Mouse (Mus musculus): ENCODE measurements around the gene Tbc1d14. TPM values are rescaled to one million over a fixed set of nuclear protein-coding genes. Genes with fewer than 3 reads are reported as not detected.

Gene Tbc1d14
- polyA plus RNA-seq, 1 experiment from 2014 or later: 54.8 TPM

GRCm38 (mm10) chr5:36581259-36581923 lies 11.7 kb downstream of the Tbc1d14 start:
- no peaks in the 10 kb centered on the region for H3K27me3 ChIP-seq (ENCODE audit: insufficient read depth, low read length)
- H3K27ac ChIP-seq (ENCODE audit: low read length): peak overlapping the region; percentile 51; the same call in 1 of the 2 replicates

GRCm38 (mm10) chr5:36579967-36580366 lies 13.1 kb downstream of the Tbc1d14 start:
- H3K4me2 ChIP-seq (replicated peaks; ENCODE audit: low read depth, low read length): peak overlapping the region; percentile 87
- H3K9ac ChIP-seq (replicated peaks; ENCODE audit: low read length): peak overlapping the region; percentile 33

More at GRCm38 (mm10) chr5:36581259-36581923, 11.7 kb downstream of the Tbc1d14 start:
- no peaks in the 10 kb centered on the region for H3K36me3 ChIP-seq (ENCODE audit: insufficient read depth, low read length)
- under 1% methylated on average over 38 of the region's 40 CpGs for WGBS
- peak overlapping the region; percentile 82 for H3K4me3 ChIP-seq (ENCODE audit: low read length)
- peak overlapping the region; percentile 75 for H3K9ac ChIP-seq (replicated peaks; ENCODE audit: low read length)
- H3K4me1 ChIP-seq (ENCODE audit: insufficient read depth, low read length): peaks cover 27% of the 10 kb centered on the region
- ATAC-seq (ENCODE audit: low FRiP score, low TSS enrichment): no peak; the same call in 1 of the 2 replicates
- peak overlapping the region; percentile 87 for H3K4me2 ChIP-seq (replicated peaks; ENCODE audit: low read depth, low read length)
- no peaks in the 10 kb centered on the region for H3K9me3 ChIP-seq (ENCODE audit: low read length)

GRCm38 (mm10) chr5:36578982-36579381 lies 14.1 kb downstream of the Tbc1d14 start:
- no peaks in the 10 kb centered on the region for H3K27me3 ChIP-seq (ENCODE audit: insufficient read depth, low read length)
- H3K36me3 ChIP-seq (ENCODE audit: insufficient read depth, low read length): no peaks in the 10 kb centered on the region
- no peak overlapping the region for H3K27ac ChIP-seq (ENCODE audit: low read length)
- WGBS: 72% methylated on average over 2 of the region's 2 CpGs
- peaks cover 43% of the 10 kb centered on the region for H3K4me1 ChIP-seq (ENCODE audit: insufficient read depth, low read length)
- no peaks in the 10 kb centered on the region for H3K9me3 ChIP-seq (ENCODE audit: low read length)
- H3K4me3 ChIP-seq (ENCODE audit: low read length): no peak overlapping the region
- H3K4me2 ChIP-seq (replicated peaks; ENCODE audit: low read depth, low read length): no peak overlapping the region
- ATAC-seq (ENCODE audit: low FRiP score, low TSS enrichment): no peak
- no peak overlapping the region for H3K9ac ChIP-seq (replicated peaks; ENCODE audit: low read length)

More at GRCm38 (mm10) chr5:36579967-36580366, 13.1 kb downstream of the Tbc1d14 start:
- Histone ChIP-seq H3K9me3 (ENCODE audit: low read length) (no peaks in the 10 kb centered on the region), H3K27me3 (ENCODE audit: insufficient read depth, low read length) (no peaks in the 10 kb centered on the region), H3K4me3 (ENCODE audit: low read length) (peak overlapping the region; percentile 82), H3K27ac (ENCODE audit: low read length) (peak overlapping the region; percentile 32), H3K36me3 (ENCODE audit: insufficient read depth, low read length) (no peaks in the 10 kb centered on the region), H3K4me1 (ENCODE audit: insufficient read depth, low read length) (peaks cover 33% of the 10 kb centered on the region)
- WGBS: 37% methylated on average over 7 of the region's 7 CpGs
- no peak for ATAC-seq (ENCODE audit: low FRiP score, low TSS enrichment)

GRCm38 (mm10) chr5:36576457-36576856 lies 16.6 kb downstream of the Tbc1d14 start:
- 88% methylated on average over 3 of the region's 3 CpGs for WGBS
- no peak for ATAC-seq (ENCODE audit: low FRiP score, low TSS enrichment)
- Histone ChIP-seq H3K27ac (ENCODE audit: low read length) (no peak overlapping the region), H3K4me2 (replicated peaks; ENCODE audit: low read depth, low read length) (no peak overlapping the region), H3K36me3 (ENCODE audit: insufficient read depth, low read length) (peaks cover 3% of the 10 kb centered on the region), H3K9me3 (ENCODE audit: low read length) (no peaks in the 10 kb centered on the region), H3K9ac (replicated peaks; ENCODE audit: low read length) (no peak overlapping the region), H3K27me3 (ENCODE audit: insufficient read depth, low read length) (no peaks in the 10 kb centered on the region), H3K4me3 (ENCODE audit: low read length) (no peak overlapping the region), H3K4me1 (ENCODE audit: insufficient read depth, low read length) (peaks cover 46% of the 10 kb centered on the region)

GRCm38 (mm10) chr5:36575745-36576144 lies 17.3 kb downstream of the Tbc1d14 start:
- no peak overlapping the region for H3K4me3 ChIP-seq (ENCODE audit: low read length)
- H3K27ac ChIP-seq (ENCODE audit: low read length): no peak overlapping the region
- no peaks in the 10 kb centered on the region for H3K27me3 ChIP-seq (ENCODE audit: insufficient read depth, low read length)
- H3K9me3 ChIP-seq (ENCODE audit: low read length): no peaks in the 10 kb centered on the region
- peaks cover 41% of the 10 kb centered on the region for H3K4me1 ChIP-seq (ENCODE audit: insufficient read depth, low read length)
- 82% methylated on average over 1 of the region's 1 CpGs for WGBS
- no peak for ATAC-seq (ENCODE audit: low FRiP score, low TSS enrichment)
- H3K36me3 ChIP-seq (ENCODE audit: insufficient read depth, low read length): peaks cover 10% of the 10 kb centered on the region
- H3K9ac ChIP-seq (replicated peaks; ENCODE audit: low read length): no peak overlapping the region
- H3K4me2 ChIP-seq (replicated peaks; ENCODE audit: low read depth, low read length): no peak overlapping the region

GRCm38 (mm10) chr5:36575227-36575626 lies 17.8 kb downstream of the Tbc1d14 start:
- peaks cover 10% of the 10 kb centered on the region for H3K36me3 ChIP-seq (ENCODE audit: insufficient read depth, low read length)
- H3K4me2 ChIP-seq (replicated peaks; ENCODE audit: low read depth, low read length): no peak overlapping the region
- H3K9ac ChIP-seq (replicated peaks; ENCODE audit: low read length): no peak overlapping the region
- H3K27me3 ChIP-seq (ENCODE audit: insufficient read depth, low read length): no peaks in the 10 kb centered on the region
- no peak for ATAC-seq (ENCODE audit: low FRiP score, low TSS enrichment)
- 83% methylated on average over 3 of the region's 3 CpGs for WGBS
- H3K27ac ChIP-seq (ENCODE audit: low read length): peak overlapping the region; percentile 78; the same call in 1 of the 2 replicates
- no peak overlapping the region for H3K4me3 ChIP-seq (ENCODE audit: low read length)
- H3K9me3 ChIP-seq (ENCODE audit: low read length): no peaks in the 10 kb centered on the region
- H3K4me1 ChIP-seq (ENCODE audit: insufficient read depth, low read length): peaks cover 35% of the 10 kb centered on the region

- peak; percentile 61; the same call in 1 of the 2 replicates for ATAC-seq (ENCODE audit: low FRiP score, low TSS enrichment)
- Histone ChIP-seq H3K9ac (replicated peaks; ENCODE audit: low read length) (0 out of 2 replicates have a peak overlapping the region, but pooled peaks have one; percentile 1), H3K4me3 (ENCODE audit: low read length) (no peak overlapping the region), H3K27me3 (ENCODE audit: insufficient read depth, low read length) (no peaks in the 10 kb centered on the region), H3K9me3 (ENCODE audit: low read length) (no peaks in the 10 kb centered on the region), H3K4me2 (replicated peaks; ENCODE audit: low read depth, low read length) (no peak overlapping the region), H3K36me3 (ENCODE audit: insufficient read depth, low read length) (peaks cover 10% of the 10 kb centered on the region), H3K27ac (ENCODE audit: low read length) (peak overlapping the region; percentile 78), H3K4me1 (ENCODE audit: insufficient read depth, low read length) (peaks cover 28% of the 10 kb centered on the region)
- 35% methylated on average over 8 of the region's 8 CpGs for WGBS
Observed at GRCm38 (mm10) chr5:36574147-36574870, 18.8 kb downstream of the Tbc1d14 start.

GRCm38 (mm10) chr5:36573354-36573753 lies 19.7 kb downstream of the Tbc1d14 start:
- H3K27ac ChIP-seq (ENCODE audit: low read length): no peak overlapping the region; the same call in 1 of the 2 replicates
- WGBS: 56% methylated on average over 3 of the region's 3 CpGs

GRCm38 (mm10) chr5:36571371-36571770 lies 21.7 kb downstream of the Tbc1d14 start:
- Histone ChIP-seq H3K4me1 (ENCODE audit: insufficient read depth, low read length) (peaks cover 53% of the 10 kb centered on the region), H3K4me3 (ENCODE audit: low read length) (no peak overlapping the region), H3K4me2 (replicated peaks; ENCODE audit: low read depth, low read length) (no peak overlapping the region), H3K27ac (ENCODE audit: low read length) (no peak overlapping the region), H3K36me3 (ENCODE audit: insufficient read depth, low read length) (peaks cover 10% of the 10 kb centered on the region), H3K9ac (replicated peaks; ENCODE audit: low read length) (no peak overlapping the region), H3K9me3 (ENCODE audit: low read length) (no peaks in the 10 kb centered on the region), H3K27me3 (ENCODE audit: insufficient read depth, low read length) (no peaks in the 10 kb centered on the region)
- ATAC-seq (ENCODE audit: low FRiP score, low TSS enrichment): no peak
- 91% methylated on average over 16 of the region's 16 CpGs for WGBS

More at GRCm38 (mm10) chr5:36573354-36573753, 19.7 kb downstream of the Tbc1d14 start:
- ATAC-seq (ENCODE audit: low FRiP score, low TSS enrichment): no peak
- Histone ChIP-seq H3K36me3 (ENCODE audit: insufficient read depth, low read length) (peaks cover 10% of the 10 kb centered on the region), H3K27me3 (ENCODE audit: insufficient read depth, low read length) (no peaks in the 10 kb centered on the region), H3K9ac (replicated peaks; ENCODE audit: low read length) (no peak overlapping the region), H3K9me3 (ENCODE audit: low read length) (no peaks in the 10 kb centered on the region), H3K4me3 (ENCODE audit: low read length) (no peak overlapping the region), H3K4me2 (replicated peaks; ENCODE audit: low read depth, low read length) (no peak overlapping the region), H3K4me1 (ENCODE audit: insufficient read depth, low read length) (peaks cover 35% of the 10 kb centered on the region)
